Mouse (Mus musculus) macrophage (primary cell): ENCODE measurements around the gene Fau. TPM values are rescaled to one million over a fixed set of nuclear protein-coding genes. Genes with fewer than 3 reads are reported as not detected.

Experiments
- polyA plus RNA-seq: library from polyadenylated mRNA; stranded (reverse); fragments of 250-400 nt; gene quantifications from 3 replicates; pipeline ENCODE4 v1.2.4, GENCODE M21; 2018; ENCODE audit warnings: inconsistent platforms

The Fau gene
- polyA plus RNA-seq, 1 experiment from 2014 or later = 767 TPM

Other genes with a start within 250 kb of the Fau start
- 8.1 to 26.2 TPM (median 19.8 TPM) in 3 replicates for gene Frmd8, start 182.6 kb upstream of the Fau start, polyA plus RNA-seq
- gene Slc25a45, start 180.0 kb upstream of the Fau start, polyA plus RNA-seq = 44.6 to 74.8 TPM (median 53.2 TPM) in 3 replicates
- gene Tigd3, start 163.7 kb upstream of the Fau start, polyA plus RNA-seq = 0.16 to 0.59 TPM (median 0.16 TPM) in 3 replicates
- gene Dpf2, start 144.8 kb upstream of the Fau start, polyA plus RNA-seq = 53.9 to 215 TPM (median 57.4 TPM) in 3 replicates
- gene Cdc42ep2, start 133.0 kb upstream of the Fau start, polyA plus RNA-seq = 1.2 to 3.4 TPM (median 1.7 TPM) in 3 replicates
- gene Pola2, start 93.6 kb upstream of the Fau start, polyA plus RNA-seq = 14.2 to 24.9 TPM (median 20.1 TPM) in 3 replicates
- gene Slc22a20, start 71.7 kb upstream of the Fau start, polyA plus RNA-seq = not detected in 3 replicates
- 49.5 to 59.9 TPM (median 56.3 TPM) in 3 replicates for gene Capn1, start 41.9 kb upstream of the Fau start, polyA plus RNA-seq
- 32.9 to 40.2 TPM (median 33.2 TPM) in 3 replicates for gene Syvn1, start 11.3 kb upstream of the Fau start, polyA plus RNA-seq
- gene Mrpl49, start 59 bp upstream of the Fau start, polyA plus RNA-seq = 21.9 to 37.4 TPM (median 33.3 TPM) in 3 replicates
- gene Znhit2, start 3.3 kb downstream of the Fau start, polyA plus RNA-seq = 4.0 to 21.8 TPM (median 18.1 TPM) in 3 replicates
- gene Tm7sf2, start 10.5 kb downstream of the Fau start, polyA plus RNA-seq = 4.6 to 21.1 TPM (median 17.5 TPM) in 3 replicates
- gene Vps51, start 19.4 kb downstream of the Fau start, polyA plus RNA-seq = 20.2 to 48.8 TPM (median 37.7 TPM) in 3 replicates
- gene Tmem262, start 22.2 kb downstream of the Fau start, polyA plus RNA-seq = not detected in 3 replicates
- gene Gm28374, start 24.4 kb downstream of the Fau start, polyA plus RNA-seq = 0.26 TPM in 1 of 3 replicates, not detected in the others
- 28.7 to 39.1 TPM (median 33.7 TPM) in 3 replicates for gene Zfpl1, start 27.1 kb downstream of the Fau start, polyA plus RNA-seq
- 1.4 to 7.1 TPM (median 2.5 TPM) in 3 replicates for gene Cdca5, start 27.1 kb downstream of the Fau start, polyA plus RNA-seq
- 0.29 TPM in 1 of 3 replicates, not detected in the others for gene AC131692.1, start 36.6 kb downstream of the Fau start, polyA plus RNA-seq
- not detected in 3 replicates for gene Naaladl1, start 47.9 kb downstream of the Fau start, polyA plus RNA-seq
- gene Sac3d1, start 60.8 kb downstream of the Fau start, polyA plus RNA-seq = 1.4 to 11.0 TPM (median 6.6 TPM) in 3 replicates
- 28.8 to 41.8 TPM (median 33.8 TPM) in 3 replicates for gene Snx15, start 70.5 kb downstream of the Fau start, polyA plus RNA-seq
- 5.7 to 15.6 TPM (median 5.9 TPM) in 3 replicates for gene Batf2, start 83.1 kb downstream of the Fau start, polyA plus RNA-seq
- gene Arl2, start 83.7 kb downstream of the Fau start, polyA plus RNA-seq = 24.6 to 32.9 TPM (median 27.4 TPM) in 3 replicates
- 0.11 TPM in 1 of 3 replicates, not detected in the others for gene Majin, start 126.5 kb downstream of the Fau start, polyA plus RNA-seq
- gene Gpha2, start 168.5 kb downstream of the Fau start, polyA plus RNA-seq = not detected in 3 replicates
- 11.2 to 16.0 TPM (median 14.6 TPM) in 3 replicates for gene Ppp2r5b, start 178.0 kb downstream of the Fau start, polyA plus RNA-seq
- gene Atg2a, start 183.8 kb downstream of the Fau start, polyA plus RNA-seq = 8.9 to 17.0 TPM (median 9.9 TPM) in 3 replicates
- gene Ehd1, start 218.9 kb downstream of the Fau start, polyA plus RNA-seq = 42.9 to 146 TPM (median 81.6 TPM) in 3 replicates
- gene Cdc42bpg, start 248.6 kb downstream of the Fau start, polyA plus RNA-seq = 1.3 to 3.5 TPM (median 2.8 TPM) in 3 replicates